In genomic region chr11:23065167-23065668, GRCm38 (mm10) we compare ENCODE assay signal across 17 mouse cellular contexts. TPM values are rescaled to one million over a fixed set of nuclear protein-coding genes. Genes with fewer than 3 reads are reported as not detected.
"Had no signal": no experiment of that assay in that cellular context is flagged by ENCODE, and none has a peak within 500 bp of the region (broad histone marks: within the 10 kb centered on the region; RNA-seq: fewer than 3 reads in every experiment).

No protein-coding gene starts in this region.

- H3K4me3 ChIP-seq: layer of hippocampus, adult 2 months; lung, embryonic 15.5 days; megakaryocyte, embryonic 14.5 days; midbrain, embryonic 10.5 days; midbrain, embryonic 13.5 days had no signal

- H3K9me3 ChIP-seq: lung, embryonic 15.5 days; megakaryocyte, embryonic 14.5 days; midbrain, embryonic 10.5 days; midbrain, embryonic 13.5 days had no signal

- H3K9ac ChIP-seq: liver, embryonic 14.5 days; lung, embryonic 15.5 days; midbrain, embryonic 13.5 days had no signal

- H3K27ac ChIP-seq: layer of hippocampus, adult 2 months; liver, embryonic 14.5 days; lung, embryonic 15.5 days; midbrain, embryonic 10.5 days; midbrain, embryonic 13.5 days had no signal

- H3K36me3 ChIP-seq: lung, embryonic 15.5 days; midbrain, embryonic 10.5 days; midbrain, embryonic 13.5 days had no signal

- ATAC-seq: intestine, postnatal 0 days; midbrain, embryonic 13.5 days had no signal

- DNase-seq: kidney, adult 8-10 months; kidney, postnatal 14 days; layer of hippocampus, adult 9-11 months; lung, adult 18-20 months; lung, postnatal 10 days; lung, postnatal 36 days; thymus, adult 18-20 months; thymus, postnatal 36 days had no signal

- H3K4me2 ChIP-seq: liver, embryonic 11.5 days; lung, embryonic 15.5 days; midbrain, embryonic 13.5 days had no signal

- H3K27me3 ChIP-seq: lung, embryonic 15.5 days; midbrain, embryonic 13.5 days had no signal

RNA-seq across cellular contexts. Expression of gene Fam161a, which starts 57.9 kb away (rescaled TPM):
- polyA plus RNA-seq: small intestine, adult 2 months had no signal
